Mouse (Mus musculus): ENCODE measurements around the gene Ints11. TPM values are rescaled to one million over a fixed set of nuclear protein-coding genes. Genes with fewer than 3 reads are reported as not detected.

Ints11 gene
- polyA plus RNA-seq, 1 experiment from 2014 or later, result 78.6 TPM

DNA sequence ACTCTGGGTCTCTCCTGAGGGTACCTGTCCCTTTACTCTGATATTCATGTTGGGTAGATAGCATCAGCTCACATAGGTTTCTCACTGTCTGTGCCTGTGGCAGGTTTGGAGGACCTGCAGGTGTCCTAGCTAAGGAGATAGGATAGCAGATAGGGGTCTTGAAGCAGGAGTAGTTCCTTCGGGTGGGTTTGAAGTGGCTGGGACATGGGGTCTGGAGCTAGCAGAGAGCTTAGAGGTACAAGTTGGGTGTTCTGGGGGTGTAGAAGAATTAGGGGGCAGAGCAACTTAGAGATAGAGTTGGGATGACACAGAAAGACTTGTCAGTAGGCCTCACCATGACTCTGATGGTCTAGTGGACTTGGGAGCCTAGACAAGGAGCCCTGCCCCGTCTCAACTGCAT lies 20.0 kb upstream of the Ints11 start:
- Histone ChIP-seq H3K9me3 (no peaks in the 10 kb centered on the region), H3K4me2 (peak overlapping the region; percentile 84), H3K27me3 (no peaks in the 10 kb centered on the region), H3K36me3 (no peaks in the 10 kb centered on the region), H3K9ac (no peak overlapping the region), H3K27ac (replicated peaks) (no peak overlapping the region), H3K4me1 (replicated peaks) (peaks cover 45% of the 10 kb centered on the region), H3K4me3 (0 out of 2 replicates have a peak overlapping the region, but pooled peaks have one; percentile 51)
- WGBS, result 85% methylated on average over 2 of the region's 2 CpGs
- no peak for ATAC-seq (ENCODE audit: low FRiP score, low read depth)

- Histone ChIP-seq H3K27me3 (no peaks in the 10 kb centered on the region), H3K4me1 (replicated peaks) (peaks cover 45% of the 10 kb centered on the region), H3K9me3 (no peaks in the 10 kb centered on the region), H3K4me2 (0 out of 2 replicates have a peak overlapping the region, but pooled peaks have one; percentile 84), H3K9ac (no peak overlapping the region), H3K4me3 (no peak overlapping the region), H3K36me3 (peaks cover 4% of the 10 kb centered on the region; the same call in 1 of the 2 replicates), H3K27ac (replicated peaks) (no peak overlapping the region)
- no peak for ATAC-seq (ENCODE audit: low FRiP score, low read depth)
- WGBS, result 91% methylated on average over 3 of the region's 3 CpGs
These were observed 19.4 kb upstream of the Ints11 start for GRCm38 (mm10) chr4:155849792-155850451.

DNA sequence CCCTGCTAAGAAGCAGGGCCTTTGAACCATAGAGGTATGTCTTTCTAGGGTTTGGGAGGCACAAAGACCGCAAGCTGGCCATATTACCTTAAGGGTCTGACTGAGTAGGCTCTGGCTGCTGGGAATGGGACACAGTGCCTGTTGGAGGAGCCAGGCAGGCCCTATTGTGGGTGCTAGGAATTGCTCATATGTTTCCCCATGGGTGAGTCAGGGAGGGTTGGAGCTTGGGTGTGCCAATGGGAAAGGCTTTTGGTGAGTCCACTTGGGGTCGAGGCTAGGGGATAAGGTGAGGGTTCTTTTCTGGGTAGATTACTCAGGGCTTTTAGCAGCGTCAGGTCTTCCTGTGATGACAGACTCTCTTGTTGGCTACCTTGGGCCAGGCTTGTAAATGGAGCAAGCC lies 18.0 kb upstream of the Ints11 start:
- peaks cover 19% of the 10 kb centered on the region; the same call in 1 of the 2 replicates for H3K36me3 ChIP-seq
- no peaks in the 10 kb centered on the region for H3K9me3 ChIP-seq
- ATAC-seq (ENCODE audit: low FRiP score, low read depth), result no peak
- peaks cover 43% of the 10 kb centered on the region for H3K4me1 ChIP-seq (replicated peaks)
- H3K27ac ChIP-seq (replicated peaks), result no peak overlapping the region
- H3K27me3 ChIP-seq, result no peaks in the 10 kb centered on the region
- no peak overlapping the region for H3K9ac ChIP-seq
- H3K4me2 ChIP-seq, result no peak overlapping the region
- no peak overlapping the region for H3K4me3 ChIP-seq
- WGBS, result 92% methylated on average over 3 of the region's 3 CpGs

GRCm38 (mm10) chr4:155851951-155852411 lies 17.4 kb upstream of the Ints11 start:
- no peak overlapping the region for H3K4me2 ChIP-seq
- peaks cover 24% of the 10 kb centered on the region; the same call in 1 of the 2 replicates for H3K36me3 ChIP-seq
- H3K4me1 ChIP-seq (replicated peaks), result peaks cover 38% of the 10 kb centered on the region
- no peak for ATAC-seq (ENCODE audit: low FRiP score, low read depth)
- no peak overlapping the region for H3K9ac ChIP-seq
- H3K27me3 ChIP-seq, result no peaks in the 10 kb centered on the region
- H3K4me3 ChIP-seq, result no peak overlapping the region
- H3K9me3 ChIP-seq, result no peaks in the 10 kb centered on the region
- 62% methylated on average over 2 of the region's 2 CpGs for WGBS
- no peak overlapping the region for H3K27ac ChIP-seq (replicated peaks)

GRCm38 (mm10) chr4:155853421-155853820 lies 15.9 kb upstream of the Ints11 start:
- 89% methylated on average over 9 of the region's 9 CpGs for WGBS
- Histone ChIP-seq H3K27ac (replicated peaks) (no peak overlapping the region), H3K36me3 (peaks cover 36% of the 10 kb centered on the region), H3K9ac (no peak overlapping the region), H3K27me3 (no peaks in the 10 kb centered on the region), H3K4me3 (no peak overlapping the region), H3K9me3 (no peaks in the 10 kb centered on the region), H3K4me1 (replicated peaks) (peaks cover 32% of the 10 kb centered on the region), H3K4me2 (no peak overlapping the region)
- no peak for ATAC-seq (ENCODE audit: low FRiP score, low read depth)

DNA sequence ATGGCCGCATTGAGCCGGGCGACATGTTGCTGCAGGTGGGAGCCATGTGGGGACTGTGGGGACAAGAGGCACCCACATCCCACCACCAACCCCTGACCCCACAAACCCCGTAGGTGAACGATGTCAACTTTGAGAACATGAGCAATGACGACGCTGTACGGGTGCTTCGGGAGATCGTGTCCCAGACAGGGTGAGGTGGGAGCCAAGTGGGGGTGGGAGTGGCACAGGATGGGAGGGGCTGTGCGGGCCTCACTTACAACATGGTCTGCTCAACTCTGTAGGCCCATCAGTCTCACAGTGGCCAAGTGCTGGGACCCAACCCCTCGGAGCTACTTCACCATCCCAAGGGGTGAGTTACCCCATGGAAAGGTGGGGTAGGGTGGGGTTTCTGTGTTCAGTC lies 14.4 kb upstream of the Ints11 start:
- Histone ChIP-seq H3K9me3 (no peaks in the 10 kb centered on the region), H3K27ac (replicated peaks) (no peak overlapping the region), H3K27me3 (no peaks in the 10 kb centered on the region), H3K36me3 (peaks cover 48% of the 10 kb centered on the region), H3K9ac (no peak overlapping the region), H3K4me3 (no peak overlapping the region), H3K4me1 (replicated peaks) (peaks cover 17% of the 10 kb centered on the region), H3K4me2 (no peak overlapping the region)
- ATAC-seq (ENCODE audit: low FRiP score, low read depth), result no peak
- 97% methylated on average over 12 of the region's 12 CpGs for WGBS

DNA sequence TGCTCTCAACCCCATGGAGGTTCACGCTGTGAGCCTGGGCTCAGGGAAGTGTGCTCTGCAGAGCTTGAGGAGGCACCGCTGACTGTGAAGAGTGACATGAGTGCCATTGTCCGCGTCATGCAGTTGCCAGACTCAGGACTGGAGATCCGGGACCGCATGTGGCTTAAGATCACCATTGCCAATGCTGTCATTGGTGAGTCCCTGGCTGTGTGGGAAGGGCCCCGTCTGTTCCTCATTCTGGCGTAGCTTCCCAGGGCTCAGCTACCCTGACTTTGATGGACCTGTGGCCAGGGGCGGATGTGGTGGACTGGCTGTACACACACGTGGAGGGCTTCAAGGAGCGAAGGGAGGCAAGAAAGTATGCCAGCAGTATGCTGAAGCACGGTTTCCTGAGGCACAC lies 13.3 kb upstream of the Ints11 start:
- WGBS, result 92% methylated on average over 12 of the region's 12 CpGs
- Histone ChIP-seq H3K4me1 (replicated peaks) (peaks cover 6% of the 10 kb centered on the region; the same call in 1 of the 2 replicates), H3K9ac (no peak overlapping the region), H3K4me3 (no peak overlapping the region), H3K9me3 (no peaks in the 10 kb centered on the region), H3K27ac (replicated peaks) (no peak overlapping the region), H3K4me2 (no peak overlapping the region), H3K36me3 (peaks cover 59% of the 10 kb centered on the region), H3K27me3 (no peaks in the 10 kb centered on the region)
- ATAC-seq (ENCODE audit: low FRiP score, low read depth), result no peak

- Histone ChIP-seq H3K4me2 (no peak overlapping the region), H3K4me3 (no peak overlapping the region), H3K9ac (no peak overlapping the region), H3K27ac (replicated peaks) (no peak overlapping the region), H3K9me3 (no peaks in the 10 kb centered on the region), H3K27me3 (no peaks in the 10 kb centered on the region), H3K4me1 (replicated peaks) (no peaks in the 10 kb centered on the region; the same call in 1 of the 2 replicates), H3K36me3 (peaks cover 67% of the 10 kb centered on the region)
- WGBS, result 86% methylated on average over 3 of the region's 3 CpGs
- ATAC-seq (ENCODE audit: low FRiP score, low read depth), result no peak
These were observed 12.5 kb upstream of the Ints11 start for GRCm38 (mm10) chr4:155856881-155857280.

GRCm38 (mm10) chr4:155859318-155859717 lies 10.0 kb upstream of the Ints11 start:
- no peak overlapping the region for H3K4me3 ChIP-seq
- no peak overlapping the region for H3K4me2 ChIP-seq
- H3K4me1 ChIP-seq (replicated peaks), result no peaks in the 10 kb centered on the region
- no peak for ATAC-seq (ENCODE audit: low FRiP score, low read depth)
- peaks cover 69% of the 10 kb centered on the region for H3K36me3 ChIP-seq
- H3K27ac ChIP-seq (replicated peaks), result no peak overlapping the region
- no peaks in the 10 kb centered on the region for H3K9me3 ChIP-seq
- no peaks in the 10 kb centered on the region for H3K27me3 ChIP-seq
- no peak overlapping the region for H3K9ac ChIP-seq
- WGBS, result 39% methylated on average over 13 of the region's 13 CpGs

GRCm38 (mm10) chr4:155861787-155862186 lies 7.6 kb upstream of the Ints11 start:
- Histone ChIP-seq H3K9me3 (no peaks in the 10 kb centered on the region), H3K4me3 (no peak overlapping the region), H3K9ac (no peak overlapping the region), H3K27ac (replicated peaks) (no peak overlapping the region), H3K36me3 (peaks cover 67% of the 10 kb centered on the region), H3K4me2 (no peak overlapping the region), H3K4me1 (replicated peaks) (no peaks in the 10 kb centered on the region), H3K27me3 (no peaks in the 10 kb centered on the region)
- no peak for ATAC-seq (ENCODE audit: low FRiP score, low read depth)
- WGBS, result 93% methylated on average over 7 of the region's 7 CpGs

GRCm38 (mm10) chr4:155863001-155863400 lies 6.3 kb upstream of the Ints11 start, which contains the start of gene Tas1r3:
Tas1r3 (minus strand) TSS chr4:155863362.
- H3K4me3 ChIP-seq, result no peak within 1 kb of the TSS
- no peak within 1 kb of the TSS for H3K27ac ChIP-seq (replicated peaks)
- H3K4me1 ChIP-seq (replicated peaks), result peaks cover 1% of the 10 kb centered on the region
- H3K27me3 ChIP-seq, result no peaks in the 10 kb centered on the region
- 76% methylated on average over 5 of the region's 5 CpGs for WGBS
- no peak within 1 kb of the TSS for H3K9ac ChIP-seq
- peaks cover 60% of the 10 kb centered on the region for H3K36me3 ChIP-seq
- no peak for ATAC-seq (ENCODE audit: low FRiP score, low read depth)
- no peaks in the 10 kb centered on the region for H3K9me3 ChIP-seq
- no peak within 1 kb of the TSS for H3K4me2 ChIP-seq

DNA sequence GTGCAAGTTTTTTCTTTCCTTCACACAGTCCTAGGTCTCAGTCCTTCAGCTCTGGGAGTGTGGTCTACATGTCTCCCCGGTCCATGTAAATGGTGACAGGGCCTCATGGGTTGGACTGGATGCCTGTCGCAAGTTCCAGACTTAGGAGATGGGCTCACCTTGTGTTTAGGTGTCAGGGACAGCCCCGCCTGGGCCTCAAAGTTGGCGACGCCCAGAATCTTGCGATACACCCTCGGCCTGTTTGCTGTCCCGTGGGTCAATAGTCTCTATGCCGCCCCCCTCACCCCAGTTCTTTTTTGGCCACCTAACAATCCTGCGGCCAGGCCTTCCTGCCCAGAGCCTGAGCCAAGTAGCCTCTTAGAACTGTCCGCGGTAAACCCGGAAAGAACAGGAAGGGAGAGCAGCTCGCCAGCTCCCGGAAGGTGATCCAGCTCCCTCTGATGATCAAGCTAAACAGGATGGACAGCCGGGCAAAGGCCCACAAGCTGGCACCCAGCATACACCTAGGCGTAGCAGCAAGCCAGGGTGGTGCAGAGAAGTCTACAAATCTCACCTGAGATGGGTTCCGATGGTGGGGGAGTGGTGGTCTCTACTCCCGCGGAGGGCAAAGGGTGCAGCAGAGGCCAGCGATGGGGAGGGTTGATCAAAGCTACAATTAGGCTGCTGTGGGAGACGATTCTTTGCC lies 590 bp upstream of the Ints11 start:
- peaks cover 36% of the 10 kb centered on the region for H3K36me3 ChIP-seq
- peaks cover 19% of the 10 kb centered on the region for H3K4me1 ChIP-seq (replicated peaks)
- 15% methylated on average over 22 of the region's 22 CpGs for WGBS
- H3K9me3 ChIP-seq, result no peaks in the 10 kb centered on the region
- H3K27ac ChIP-seq (replicated peaks), result peak overlapping the region; percentile 63
- peak overlapping the region; percentile 79 for H3K9ac ChIP-seq
- no peaks in the 10 kb centered on the region for H3K27me3 ChIP-seq
- peak overlapping the region; percentile 74 for H3K4me3 ChIP-seq
- peak; percentile 72 for ATAC-seq (ENCODE audit: low FRiP score, low read depth)
- peak overlapping the region; percentile 76 for H3K4me2 ChIP-seq
